Mouse (Mus musculus) small intestine, adult 2 months (tissue): Measurements from ENCODE around the gene Kcna1.

Experiments used
- CTCF ChIP-seq: fragments of 200-500 bp; IDR thresholded peaks from 2 replicates; pipeline ENCODE4 v1.5.1; 2012; ENCODE audit warnings: low read depth, mild to moderate bottlenecking, control low read depth, inconsistent platforms, low read length, moderate library complexity, mixed read lengths; ENCODE audit not compliant: insufficient replicate concordance, insufficient read length; ENCODE audit errors: extremely low read depth
- POLR2A ChIP-seq: fragments of 200-500 bp; IDR thresholded peaks from 2 replicates; pipeline ENCODE4 v1.6.1; 2012; ENCODE audit warnings: low read depth, mild to moderate bottlenecking, control low read depth, inconsistent platforms, low read length, moderate library complexity

- TF ChIP-seq CTCF = no peak
- no peak for TF ChIP-seq POLR2A
These were observed at the start of gene Kcna1 for GRCm38 (mm10) chr6:126646381-126646780.
